Mouse (Mus musculus): Measurements from ENCODE around the gene Fam89a. TPM values are rescaled to one million over a fixed set of nuclear protein-coding genes. Genes with fewer than 3 reads are reported as not detected.

The Fam89a gene
- 0.95 to 1.1 TPM in 2 of 3 replicates, not detected in the other for total RNA-seq (2017)

DNA sequence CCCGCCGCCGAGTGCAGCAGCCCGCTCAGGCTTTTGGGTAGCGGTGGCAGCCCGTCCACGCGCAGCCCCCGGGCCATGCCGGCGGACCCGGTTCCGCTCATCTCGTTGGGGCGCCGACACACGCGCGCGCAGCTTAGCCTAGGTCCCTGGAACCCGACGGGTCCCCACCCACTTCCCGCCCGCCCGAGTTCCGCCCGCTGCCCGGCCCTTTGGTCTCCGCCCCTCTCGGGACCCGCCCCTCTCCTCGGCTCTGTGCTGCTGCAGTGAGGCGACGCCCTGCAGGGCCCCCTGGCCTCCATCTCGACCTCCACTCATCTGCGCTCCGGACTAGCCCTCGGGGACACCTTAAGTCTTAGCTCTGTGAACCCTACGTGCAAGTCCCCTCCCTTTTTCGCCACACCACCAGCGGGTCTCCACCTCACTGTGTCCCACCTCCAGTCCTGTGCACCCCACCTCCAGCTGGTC, at the start of gene Fam89a:
Gene Fam89a (minus strand): TSS at position 124 of the 465 bp plus-strand sequence.
- peak; percentile 29; the same call in 1 of the 2 replicates for ATAC-seq (replicated peaks; ENCODE audit: insufficient number of reproducible peaks, low FRiP score, low TSS enrichment, poor library complexity, severe bottlenecking)

DNA sequence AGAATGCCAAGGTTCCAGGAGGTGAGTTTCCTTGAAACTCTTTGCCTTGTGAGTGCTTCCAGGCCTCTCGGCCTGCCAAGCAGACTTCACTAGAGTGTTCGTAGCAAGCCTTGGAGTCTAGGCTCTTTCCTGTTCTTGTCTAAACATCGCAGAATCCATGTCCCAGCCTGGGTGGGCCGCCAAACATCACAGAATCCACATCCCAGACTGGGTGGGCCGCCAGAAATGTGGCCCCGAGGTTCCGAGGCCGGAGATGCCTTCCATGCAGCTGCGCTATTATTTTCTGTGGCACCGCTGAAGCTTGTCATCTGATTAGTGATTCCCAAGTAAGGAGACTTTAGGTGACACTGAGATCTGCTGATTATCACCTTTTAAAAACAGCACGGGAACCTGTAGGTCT, 48.9 kb upstream of the Fam89a start:
- no peak for ATAC-seq (replicated peaks; ENCODE audit: insufficient number of reproducible peaks, low FRiP score, low TSS enrichment, poor library complexity, severe bottlenecking)

DNA sequence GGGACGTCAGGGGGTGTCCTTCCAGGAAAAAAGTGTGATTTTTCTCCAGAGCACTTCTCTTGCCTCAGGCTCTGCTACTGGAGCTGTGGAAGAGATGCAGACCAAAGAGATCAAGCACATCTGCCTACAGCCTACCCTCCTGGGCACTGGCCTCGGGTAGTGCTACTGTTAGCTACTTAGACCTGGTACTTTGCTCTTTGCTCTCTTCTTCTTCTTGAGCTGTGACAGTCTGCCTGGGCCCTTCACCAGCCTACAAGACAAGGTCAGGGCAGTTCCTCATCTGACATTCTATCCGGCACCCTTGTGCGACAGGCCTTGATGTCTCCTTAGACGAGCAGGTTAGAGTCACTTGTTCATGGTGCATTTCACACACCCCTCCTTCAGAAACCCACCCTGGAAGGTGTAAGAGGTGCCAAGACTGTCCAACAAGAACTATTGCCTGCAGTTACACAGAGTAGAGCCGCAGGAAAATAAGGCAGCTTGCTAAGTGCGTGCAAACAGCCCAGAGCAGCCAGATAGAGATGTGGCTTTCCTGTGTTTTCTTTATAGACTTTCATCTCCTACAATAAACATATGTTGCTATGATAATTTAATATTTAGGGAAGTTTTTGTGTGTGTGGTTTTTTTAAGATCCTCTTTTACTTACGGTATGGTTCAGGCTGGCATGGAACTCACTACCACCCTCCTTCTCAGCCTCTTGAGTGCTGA, 44.3 kb upstream of the Fam89a start:
- ATAC-seq (replicated peaks; ENCODE audit: insufficient number of reproducible peaks, low FRiP score, low TSS enrichment, poor library complexity, severe bottlenecking) = no peak

DNA sequence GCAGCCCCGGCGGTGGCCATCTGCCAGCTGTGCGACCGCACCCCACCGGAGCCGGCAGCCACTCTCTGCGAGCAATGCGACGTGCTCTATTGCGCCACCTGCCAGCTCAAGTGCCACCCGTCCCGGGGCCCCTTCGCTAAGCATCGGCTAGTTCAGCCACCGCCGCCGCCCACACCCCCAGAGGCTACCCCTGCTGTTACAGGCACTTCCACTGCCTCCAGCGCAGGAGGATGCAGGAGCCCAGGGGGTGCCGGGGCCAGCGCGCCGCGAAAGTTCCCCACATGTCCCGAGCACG, 42.8 kb upstream of the Fam89a start:
- ATAC-seq (replicated peaks; ENCODE audit: insufficient number of reproducible peaks, low FRiP score, low TSS enrichment, poor library complexity, severe bottlenecking) = no peak

DNA sequence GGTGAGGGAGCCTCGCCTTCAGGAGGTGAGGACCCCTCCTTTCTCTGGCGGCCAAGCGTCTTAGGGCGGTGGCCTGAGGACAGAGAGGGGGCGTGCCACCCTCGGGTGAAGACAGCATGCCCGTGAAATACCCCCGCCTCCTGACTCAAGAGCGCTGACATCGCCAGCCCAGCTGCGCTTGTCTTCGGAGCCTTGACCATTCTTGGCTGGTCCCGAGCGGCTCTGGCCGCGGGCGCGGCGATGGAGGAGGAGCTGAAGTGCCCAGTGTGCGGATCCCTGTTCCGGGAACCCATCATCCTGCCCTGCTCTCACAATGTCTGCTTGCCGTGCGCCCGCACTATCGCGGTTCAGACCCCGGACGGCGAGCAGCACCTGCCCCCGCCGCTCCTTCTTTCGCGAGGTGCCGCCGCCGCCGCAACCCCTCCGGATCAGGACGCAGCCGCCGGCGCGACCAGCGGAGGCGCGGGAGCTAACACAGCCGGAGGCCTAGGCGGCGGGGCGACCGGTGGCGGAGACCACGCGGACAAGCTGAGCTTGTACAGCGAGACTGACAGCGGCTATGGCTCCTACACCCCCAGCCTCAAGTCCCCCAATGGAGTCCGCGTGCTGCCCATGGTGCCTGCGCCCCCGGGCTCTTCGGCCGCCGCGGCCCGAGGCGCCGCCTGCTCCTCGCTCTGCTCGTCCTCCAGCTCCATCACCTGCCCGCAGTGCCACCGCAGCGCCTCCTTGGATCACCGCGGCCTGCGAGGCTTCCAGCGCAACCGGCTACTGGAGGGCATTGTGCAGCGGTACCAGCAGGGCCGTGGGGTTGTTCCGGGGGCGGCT, 42.2 kb upstream of the Fam89a start:
- no peak for ATAC-seq (replicated peaks; ENCODE audit: insufficient number of reproducible peaks, low FRiP score, low TSS enrichment, poor library complexity, severe bottlenecking)

DNA sequence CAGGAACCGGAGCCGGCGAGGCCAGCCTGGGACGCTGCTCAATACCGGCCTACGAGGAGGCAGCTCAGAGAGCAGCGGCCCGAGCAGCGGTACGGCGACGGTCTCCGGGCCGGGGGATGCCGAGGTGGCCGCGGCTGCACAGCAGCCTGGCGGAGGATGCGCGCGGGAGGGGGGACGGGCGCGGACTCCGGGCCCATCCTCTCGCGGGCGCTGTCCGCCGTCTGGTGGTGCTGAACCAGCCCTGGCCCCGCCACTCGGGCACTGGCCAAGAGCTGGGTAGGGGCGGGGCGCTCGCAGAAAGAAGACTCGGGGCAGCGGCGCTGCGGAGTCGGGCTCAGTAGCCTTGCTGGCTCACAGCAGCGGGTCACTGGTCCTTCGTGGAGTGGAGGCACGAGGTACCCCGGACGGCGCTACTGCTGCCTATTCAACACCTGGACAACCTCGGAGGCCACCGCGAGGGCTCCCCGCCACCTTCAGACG, 41.6 kb upstream of the Fam89a start:
- ATAC-seq (replicated peaks; ENCODE audit: insufficient number of reproducible peaks, low FRiP score, low TSS enrichment, poor library complexity, severe bottlenecking) = no peak

DNA sequence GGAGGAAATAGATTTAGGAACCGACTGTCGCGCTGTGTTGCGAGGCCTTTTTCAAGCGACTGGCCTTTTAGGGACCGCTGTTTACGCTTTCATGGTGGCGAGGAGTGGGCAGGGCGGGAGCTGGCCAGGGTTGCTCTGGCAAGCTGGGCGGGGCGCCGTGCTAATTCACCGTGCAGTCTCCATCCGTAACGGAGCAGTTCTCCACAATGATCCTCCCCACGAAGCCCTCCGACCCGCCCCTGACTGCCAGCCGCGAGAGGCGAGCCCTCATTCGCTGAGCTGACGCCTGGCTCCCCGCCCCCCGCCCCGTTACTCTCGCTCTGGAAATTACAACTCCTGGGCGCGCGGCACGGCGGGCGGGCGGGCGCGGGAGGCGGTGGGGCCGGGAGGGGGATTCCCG, 41.1 kb upstream of the Fam89a start, which contains the start of gene Trim67:
Gene Trim67 (plus strand): TSS at position 385 of the 400 bp plus-strand sequence.
- ATAC-seq (replicated peaks; ENCODE audit: insufficient number of reproducible peaks, low FRiP score, low TSS enrichment, poor library complexity, severe bottlenecking) = no peak

DNA sequence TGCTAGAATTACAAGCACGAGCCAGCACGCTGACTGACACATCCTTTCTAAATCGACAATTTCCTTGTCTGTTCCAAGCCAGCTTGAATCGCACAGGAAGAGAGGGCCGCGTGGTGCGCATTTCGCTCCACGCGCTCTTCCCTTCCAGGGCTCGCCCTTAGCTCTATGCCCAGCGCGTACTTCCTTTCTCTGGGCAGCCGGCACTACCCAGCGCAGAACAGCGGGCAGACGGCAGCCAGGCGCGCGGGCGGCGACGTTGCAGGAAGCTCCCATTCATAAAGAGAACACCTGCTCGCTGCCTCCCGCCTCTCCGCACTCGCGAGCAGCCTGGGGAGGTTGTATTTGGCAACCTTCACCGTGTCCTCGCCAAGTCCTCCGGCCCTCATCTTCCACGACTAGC, 40.6 kb upstream of the Fam89a start:
- no peak for ATAC-seq (replicated peaks; ENCODE audit: insufficient number of reproducible peaks, low FRiP score, low TSS enrichment, poor library complexity, severe bottlenecking)

DNA sequence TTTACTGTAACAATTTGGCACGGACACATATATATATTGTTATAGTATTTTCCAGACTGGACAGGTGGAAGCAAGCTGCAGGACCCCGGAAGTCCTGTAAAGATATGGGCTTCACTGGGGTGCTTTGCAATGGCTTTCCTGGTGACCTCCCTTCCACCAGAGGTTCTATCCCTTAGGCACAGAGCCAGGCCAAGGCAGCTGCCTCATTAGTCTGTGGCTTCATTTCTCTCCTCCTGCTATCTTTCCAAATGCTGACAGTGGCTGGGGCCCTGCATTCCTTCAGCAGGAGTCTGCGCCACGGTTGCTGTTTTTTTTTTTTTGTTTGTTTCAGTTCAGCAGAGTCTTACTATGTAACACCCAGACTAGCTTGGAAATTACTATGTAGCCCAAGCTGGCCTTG, 40.1 kb upstream of the Fam89a start:
- ATAC-seq (replicated peaks; ENCODE audit: insufficient number of reproducible peaks, low FRiP score, low TSS enrichment, poor library complexity, severe bottlenecking) = no peak

DNA sequence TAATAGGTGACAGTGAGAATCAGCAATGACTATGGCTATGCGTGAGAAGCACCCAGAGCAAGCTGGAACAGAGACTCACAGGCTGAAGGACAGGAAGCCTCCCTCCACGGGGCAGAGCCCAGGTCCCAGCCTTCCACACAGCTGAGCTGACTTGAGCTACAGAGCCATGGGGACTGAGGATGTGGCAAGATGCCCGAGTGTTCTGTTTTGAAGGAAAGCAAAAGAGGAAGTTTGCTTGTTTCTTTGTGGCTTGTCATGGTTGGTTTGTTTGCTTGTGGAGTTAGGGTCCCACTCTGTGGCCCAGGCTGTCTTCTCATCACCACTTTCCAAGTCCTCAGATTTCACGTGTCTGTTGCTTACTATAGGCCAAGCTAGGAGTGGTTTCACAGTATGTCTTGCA, 39.0 kb upstream of the Fam89a start:
- ATAC-seq (replicated peaks; ENCODE audit: insufficient number of reproducible peaks, low FRiP score, low TSS enrichment, poor library complexity, severe bottlenecking) = no peak

DNA sequence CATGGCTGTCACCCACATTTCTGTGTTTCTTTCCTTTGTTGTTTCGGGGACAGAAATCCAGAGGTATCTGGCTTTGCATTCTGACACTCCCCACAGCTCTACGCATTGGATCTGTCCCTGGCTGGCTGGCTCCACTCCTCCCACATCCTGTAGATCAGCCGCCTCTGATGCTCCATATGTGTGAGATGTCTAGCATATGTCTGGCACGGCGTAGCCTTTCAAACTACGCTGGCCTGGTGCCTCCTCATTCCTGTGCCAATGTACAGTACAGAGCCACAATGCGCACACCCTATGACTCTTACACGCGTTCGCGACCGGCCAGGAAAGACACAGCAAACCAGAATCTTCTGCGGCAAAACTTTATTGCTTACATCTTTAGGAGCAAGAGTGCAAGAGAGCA, 33.0 kb upstream of the Fam89a start:
- no peak for ATAC-seq (replicated peaks; ENCODE audit: insufficient number of reproducible peaks, low FRiP score, low TSS enrichment, poor library complexity, severe bottlenecking)

DNA sequence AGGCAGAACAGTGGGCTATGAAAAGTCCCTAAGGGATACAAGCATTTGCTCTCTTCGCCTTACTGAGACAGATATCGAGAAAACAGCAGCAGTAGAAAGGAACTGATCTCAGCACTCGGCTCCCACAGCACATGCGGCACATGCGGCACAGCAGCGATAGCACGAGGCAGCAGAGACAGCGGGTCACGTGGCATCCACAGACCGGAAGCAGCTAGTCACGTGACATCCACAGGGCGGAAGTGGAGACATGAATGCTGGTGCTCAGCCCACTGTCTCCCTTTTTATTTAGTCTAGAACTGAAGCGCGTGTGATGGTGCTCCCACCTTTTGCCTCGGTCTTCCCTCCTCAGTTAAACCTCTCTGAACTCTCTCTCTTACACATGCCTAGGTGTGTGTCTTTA, 31.6 kb upstream of the Fam89a start:
- no peak for ATAC-seq (replicated peaks; ENCODE audit: insufficient number of reproducible peaks, low FRiP score, low TSS enrichment, poor library complexity, severe bottlenecking)

DNA sequence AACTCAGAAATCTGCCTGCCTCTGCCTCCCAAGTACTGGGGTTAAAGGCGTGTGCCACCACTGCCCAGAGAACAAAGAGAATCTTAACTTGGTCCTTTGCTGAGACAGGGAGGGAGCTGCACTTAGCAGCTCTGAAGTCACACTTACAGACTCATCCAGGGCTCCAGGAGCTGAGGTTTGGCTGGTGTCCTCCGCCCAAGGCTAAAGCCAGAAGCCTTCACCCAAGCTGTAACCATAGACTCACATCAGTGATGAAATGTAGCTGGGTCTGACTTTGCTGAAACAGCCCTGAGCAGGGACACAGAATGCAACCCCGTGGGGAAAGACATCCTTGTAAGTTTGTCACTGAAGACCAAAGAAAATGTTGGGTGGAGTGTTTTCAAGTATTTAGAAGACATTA, 30.8 kb upstream of the Fam89a start:
- ATAC-seq (replicated peaks; ENCODE audit: insufficient number of reproducible peaks, low FRiP score, low TSS enrichment, poor library complexity, severe bottlenecking) = no peak

DNA sequence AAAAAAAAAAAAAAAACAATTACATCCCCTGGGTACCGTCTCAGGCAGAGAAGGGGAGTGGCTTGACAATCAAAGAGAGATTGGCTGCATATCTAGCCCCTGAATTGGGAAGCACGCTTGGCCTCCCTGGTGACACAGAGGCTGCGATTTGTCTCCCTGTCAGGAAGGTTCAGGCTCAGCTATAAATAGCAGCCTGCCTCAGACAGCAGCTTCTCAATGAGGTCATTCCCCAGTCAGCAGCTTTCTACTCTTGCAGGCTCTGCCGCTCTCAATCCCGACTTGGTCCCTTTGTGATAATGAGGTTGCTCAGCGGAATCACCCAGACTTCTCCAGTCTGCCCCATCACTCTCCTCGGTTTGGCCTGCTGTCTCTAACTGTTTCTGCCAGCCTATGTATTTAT, 28.6 kb upstream of the Fam89a start:
- no peak for ATAC-seq (replicated peaks; ENCODE audit: insufficient number of reproducible peaks, low FRiP score, low TSS enrichment, poor library complexity, severe bottlenecking)

DNA sequence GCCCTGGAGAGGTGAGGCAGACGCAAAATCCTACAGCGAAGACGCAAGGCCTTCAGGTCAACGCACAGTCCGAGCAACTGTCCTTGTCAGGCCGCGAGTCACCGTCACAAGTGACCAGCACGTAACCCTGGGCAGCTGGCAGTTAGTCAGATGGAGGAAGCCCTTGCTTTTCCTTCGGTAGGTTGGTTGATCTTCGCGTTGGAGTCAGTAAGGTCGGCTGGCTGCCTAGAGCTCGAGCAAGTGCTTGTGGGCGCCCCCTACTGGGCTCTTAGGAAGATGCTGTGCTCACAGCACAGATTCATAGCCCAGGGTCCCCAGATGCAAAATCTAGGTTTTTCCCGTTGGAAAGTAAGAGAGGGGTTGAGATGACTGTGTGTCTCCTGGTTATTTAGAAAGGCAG, 24.1 kb upstream of the Fam89a start:
- ATAC-seq (replicated peaks; ENCODE audit: insufficient number of reproducible peaks, low FRiP score, low TSS enrichment, poor library complexity, severe bottlenecking) = peak; percentile 54; the same call in 1 of the 2 replicates

DNA sequence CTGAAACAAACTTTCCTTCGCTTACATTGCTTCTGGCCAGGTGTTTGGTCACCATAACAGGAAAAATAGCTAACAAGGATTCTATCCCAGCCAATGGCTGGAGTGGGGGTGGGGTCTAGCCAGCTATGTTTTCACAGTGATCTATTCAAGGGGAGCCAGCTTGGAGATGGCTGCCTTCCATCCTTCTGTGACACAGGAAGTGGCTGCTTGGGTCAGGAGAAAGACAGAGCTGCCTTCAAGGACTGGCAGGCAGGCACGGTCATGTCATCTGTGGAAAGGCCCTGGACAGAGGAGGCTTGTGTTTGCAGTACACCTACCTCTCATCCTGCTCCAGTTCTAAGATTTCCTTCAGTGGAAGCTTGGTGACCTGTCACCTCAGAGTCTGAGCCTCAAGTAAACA, 20.8 kb upstream of the Fam89a start:
- ATAC-seq (replicated peaks; ENCODE audit: insufficient number of reproducible peaks, low FRiP score, low TSS enrichment, poor library complexity, severe bottlenecking) = no peak

DNA sequence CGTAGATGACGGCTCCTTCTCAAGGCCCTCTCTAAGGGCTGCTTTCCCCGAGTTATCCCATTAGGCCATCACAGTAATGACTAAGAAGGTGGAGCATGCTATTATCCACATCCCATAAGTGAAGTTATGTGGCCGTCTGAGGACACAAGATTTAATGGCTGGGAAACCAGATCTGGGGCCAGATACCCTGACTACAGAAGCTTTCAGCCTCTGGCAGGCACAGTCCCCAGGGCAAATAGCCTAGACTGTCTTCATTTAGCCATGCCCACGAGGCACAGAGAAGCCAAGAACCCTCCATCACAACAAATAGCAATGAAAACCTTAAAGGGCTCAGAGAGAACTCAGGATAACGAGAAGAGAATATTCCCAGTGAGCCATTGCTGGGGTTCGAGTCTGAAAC, 11.4 kb upstream of the Fam89a start:
- ATAC-seq (replicated peaks; ENCODE audit: insufficient number of reproducible peaks, low FRiP score, low TSS enrichment, poor library complexity, severe bottlenecking) = no peak

DNA sequence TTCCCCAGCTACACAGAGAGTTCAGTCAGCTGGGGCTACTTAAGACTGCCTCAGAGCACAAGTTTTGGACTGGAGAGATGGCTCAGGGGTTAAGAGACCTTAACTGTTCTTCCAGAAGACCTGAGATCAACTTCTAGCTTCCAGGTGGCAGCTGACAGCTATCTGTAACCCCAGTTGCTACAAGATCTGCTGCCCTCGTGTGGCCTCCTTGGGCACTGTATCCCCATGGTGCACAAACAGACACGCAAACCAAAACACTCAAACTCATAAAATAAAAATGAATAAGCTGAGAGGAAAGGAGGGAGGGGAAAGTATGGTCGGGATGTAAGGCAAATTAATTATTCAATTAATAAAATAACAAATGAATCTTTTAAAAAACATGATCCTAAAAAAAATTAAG, 6.9 kb upstream of the Fam89a start:
- no peak for ATAC-seq (replicated peaks; ENCODE audit: insufficient number of reproducible peaks, low FRiP score, low TSS enrichment, poor library complexity, severe bottlenecking)

DNA sequence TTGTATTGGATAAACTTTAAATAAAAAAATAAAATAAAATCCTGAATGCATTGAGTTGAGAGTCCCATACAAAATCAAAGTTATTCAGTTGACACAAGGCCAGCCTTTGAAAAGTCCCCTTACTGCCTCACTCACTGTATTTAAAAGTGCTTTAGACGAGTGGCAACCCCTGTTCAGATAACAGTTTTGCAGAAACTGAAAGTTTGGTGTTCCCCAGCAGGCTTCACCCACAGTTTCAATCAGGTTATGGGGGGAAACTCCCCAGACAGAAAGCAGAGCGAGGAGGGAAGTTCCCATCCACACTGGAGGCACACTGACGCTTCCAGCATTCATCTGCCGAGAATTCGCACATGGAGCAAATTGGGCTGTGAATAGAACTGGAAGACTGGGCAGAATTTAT, 5.0 kb upstream of the Fam89a start:
- no peak for ATAC-seq (replicated peaks; ENCODE audit: insufficient number of reproducible peaks, low FRiP score, low TSS enrichment, poor library complexity, severe bottlenecking)

DNA sequence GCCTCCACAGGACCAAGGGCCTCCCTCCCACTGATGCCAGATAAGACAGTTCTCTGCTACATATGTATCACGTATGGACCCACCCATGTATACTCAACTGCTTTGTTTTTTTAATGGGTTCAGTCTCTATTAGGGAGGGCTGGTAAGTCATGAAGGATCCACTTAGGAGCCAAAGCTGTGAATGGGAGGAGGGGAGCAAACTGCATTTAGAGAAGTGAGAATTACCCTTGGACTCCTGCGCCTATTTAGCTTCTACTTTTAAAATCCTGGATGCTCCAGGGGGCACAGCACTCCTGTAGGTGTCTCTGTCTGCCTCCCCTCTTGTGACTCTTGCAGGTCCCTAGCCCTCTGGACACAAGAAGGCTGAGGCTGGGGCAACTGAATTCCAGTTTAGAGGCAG, 4.5 kb upstream of the Fam89a start:
- no peak for ATAC-seq (replicated peaks; ENCODE audit: insufficient number of reproducible peaks, low FRiP score, low TSS enrichment, poor library complexity, severe bottlenecking)
